Mouse (Mus musculus) cortical plate, adult 2 months (tissue): ENCODE measurements at regions not wholly inside any gene's neighbourhood (a gene's known extent, or its start where the extent isn't known, plus 50 kb on each side); places are given as distances from the start of the nearest gene placed in this dataset.

Source experiments
- CTCF ChIP-seq: fragments of 200-500 bp; IDR thresholded peaks from 2 replicates; pipeline ENCODE4 v1.5.1; 2011; ENCODE audit warnings: mild to moderate bottlenecking, control low read depth, low read length; ENCODE audit not compliant: insufficient read depth; ENCODE audit errors: extremely low read depth
- POLR2A ChIP-seq: fragments of 200-500 bp; IDR thresholded peaks from 2 replicates; pipeline ENCODE4 v1.6.1; 2011; ENCODE audit warnings: mild to moderate bottlenecking, low read length, control low read depth; ENCODE audit not compliant: insufficient read depth; ENCODE audit errors: extremely low read depth

GRCm38 (mm10) chr8:126526864-126527571 lies 52.2 kb upstream of the Tarbp1 start:
- TF ChIP-seq CTCF (no peak), POLR2A (no peak)
